Mouse (Mus musculus) embryonic facial prominence, embryonic 13.5 days (tissue): ENCODE measurements around the gene Gm17571. TPM values are rescaled to one million over a fixed set of nuclear protein-coding genes. Genes with fewer than 3 reads are reported as not detected.

Source experiments
- ATAC-seq: fragments of 200-750 bp; cut with Nextera tagmentation; 2 replicates; pipeline ENCODE4 v1.8.0; 2017; ENCODE audit warnings: low read depth; ENCODE audit not compliant: insufficient number of reproducible peaks, insufficient read depth, low FRiP score, low TSS enrichment
- H3K27ac ChIP-seq: fragments of 300-500 bp; sonication (generic); 2 replicates; pipeline ENCODE4 v1.5.1; 2015; ENCODE audit warnings: moderate library complexity, mild to moderate bottlenecking, inconsistent platforms
- H3K27me3 ChIP-seq: fragments of 300-500 bp; sonication (generic); 2 replicates; pipeline ENCODE4 v1.6.1; 2015; ENCODE audit warnings: mild to moderate bottlenecking, inconsistent platforms
- H3K36me3 ChIP-seq: fragments of 300-500 bp; sonication (generic); 2 replicates; pipeline ENCODE4 v1.6.1; 2015; ENCODE audit warnings: mild to moderate bottlenecking, inconsistent platforms
- H3K4me1 ChIP-seq: fragments of 300-500 bp; sonication (generic); 2 replicates; pipeline ENCODE4 v1.6.1; 2015; ENCODE audit warnings: inconsistent platforms
- H3K4me2 ChIP-seq: fragments of 300-500 bp; sonication (generic); 2 replicates; pipeline ENCODE4 v1.6.1; 2015; ENCODE audit warnings: moderate library complexity, mild to moderate bottlenecking, inconsistent platforms
- H3K4me3 ChIP-seq: fragments of 300-500 bp; sonication (generic); 2 replicates; pipeline ENCODE4 v1.5.1; 2015; ENCODE audit warnings: mild to moderate bottlenecking, inconsistent platforms
- H3K9ac ChIP-seq: fragments of 300-500 bp; sonication (generic); 2 replicates; pipeline ENCODE4 v1.6.1; 2015; ENCODE audit warnings: mild to moderate bottlenecking, inconsistent platforms
- H3K9me3 ChIP-seq: fragments of 300-500 bp; sonication (generic); 2 replicates; pipeline ENCODE4 v1.6.1; 2016; ENCODE audit warnings: inconsistent platforms
- polyA plus RNA-seq: library from polyadenylated mRNA; unstranded; fragments of >200 nt; fragmentation: Nextera tagmentation; extraction: Ambion mirVana; gene quantifications from 2 replicates; pipeline ENCODE4 v1.2.1, GENCODE M21; 2015

The Gm17571 gene
- polyA plus RNA-seq, 1 experiment from 2014 or later: not detected

- H3K27me3 ChIP-seq: no peaks in the 10 kb centered on the region
- peaks cover 6% of the 10 kb centered on the region for H3K36me3 ChIP-seq
- no peak for ATAC-seq
- no peaks in the 10 kb centered on the region for H3K4me1 ChIP-seq
- no peak overlapping the region for H3K4me3 ChIP-seq
- H3K9me3 ChIP-seq: no peaks in the 10 kb centered on the region
- no peak overlapping the region for H3K27ac ChIP-seq
- H3K4me2 ChIP-seq: no peak overlapping the region
- H3K9ac ChIP-seq: no peak overlapping the region
Measured at GRCm38 (mm10) chr9:13414230-13414766, 32.3 kb downstream of the Gm17571 start.

Other genes with a start within 250 kb of the Gm17571 start
- gene Jrkl, start 200.9 kb downstream of the Gm17571 start, polyA plus RNA-seq: 11.1 and 11.7 TPM in 2 replicates
- gene Ccdc82, start 199.8 kb downstream of the Gm17571 start, polyA plus RNA-seq: 7.1 and 8.4 TPM in 2 replicates
- 13.0 and 15.6 TPM in 2 replicates for gene Maml2, start 148.8 kb downstream of the Gm17571 start, polyA plus RNA-seq